Mouse (Mus musculus): ENCODE data around the gene Stk25. TPM values are rescaled to one million over a fixed set of nuclear protein-coding genes. Genes with fewer than 3 reads are reported as not detected.

Stk25 gene
- total and polyA plus RNA-seq, 2 experiments from 2014 or later: 107 to 134 TPM

DNA sequence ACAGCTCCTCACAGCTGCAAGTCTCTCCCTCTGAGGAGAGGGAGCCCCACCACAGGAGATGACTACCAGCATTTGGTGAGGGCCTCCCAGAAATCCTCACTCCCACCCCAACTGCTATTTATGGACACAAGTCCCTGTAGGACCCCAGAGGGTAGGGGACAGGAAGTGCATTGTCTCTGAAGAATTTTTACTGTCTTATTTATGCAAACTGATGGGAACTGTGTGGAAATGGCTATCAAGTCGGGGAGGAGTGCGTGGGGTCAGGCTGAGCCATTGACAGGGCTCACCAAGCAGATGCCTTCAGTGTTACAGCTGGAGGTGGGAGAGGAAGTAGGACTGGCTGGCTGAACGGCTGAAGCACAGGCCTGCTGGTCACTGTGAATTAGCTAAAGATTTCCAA, 38.9 kb upstream of the Stk25 start:
- 33% methylated on average over 3 of the region's 3 CpGs for WGBS
- TF ChIP-seq CTCF (IDR thresholded peaks at IDR 0.05; ENCODE audit: low read depth): no peak
- no peak for TF ChIP-seq EP300 (IDR thresholded peaks at IDR 0.05; ENCODE audit: low read depth)
- ATAC-seq (ENCODE audit: insufficient read depth, low read depth): peak; percentile 43

DNA sequence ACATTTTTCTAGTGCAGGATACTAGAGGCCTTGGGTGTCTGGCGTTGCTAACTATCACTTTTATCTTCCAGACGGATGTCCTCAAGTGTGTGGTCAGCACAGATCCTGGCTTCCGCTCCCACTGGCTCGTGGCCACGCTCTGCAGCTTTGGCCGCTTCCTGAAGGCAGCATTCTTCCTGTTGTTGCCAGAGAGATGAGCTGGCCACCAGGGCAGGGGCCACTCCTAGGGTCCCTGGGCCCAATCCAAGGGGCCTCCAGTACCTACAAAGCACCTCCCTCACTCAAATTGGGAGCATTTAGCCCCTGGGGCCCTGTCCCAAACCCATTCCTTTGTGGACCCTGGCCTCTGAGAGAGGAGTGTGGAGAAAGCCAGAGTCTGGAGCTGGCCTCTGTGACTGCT, 36.5 kb upstream of the Stk25 start:
- peaks cover 13% of the 10 kb centered on the region for H3K4me1 ChIP-seq (ENCODE audit: control insufficient read depth, insufficient read depth)
- DNase-seq (ENCODE audit: low spot score): no peak
- ATAC-seq (ENCODE audit: insufficient read depth, low read depth): peak; percentile 47
- 0 out of 2 replicates have a peak, but pooled peaks cover 11% of the 10 kb centered on the region for H3K36me3 ChIP-seq (replicated peaks; ENCODE audit: control insufficient read depth, insufficient read depth, low read length)
- no peak overlapping the region for H3K9ac ChIP-seq (replicated peaks; ENCODE audit: low read depth, low read length)
- H3K4me3 ChIP-seq (ENCODE audit: low read depth, low read length): no peak overlapping the region
- peak overlapping the region; percentile 72 for H3K27ac ChIP-seq (ENCODE audit: low read depth)
- no peak overlapping the region for H3K4me2 ChIP-seq (ENCODE audit: low read depth, low read length)
- no peaks in the 10 kb centered on the region for H3K27me3 ChIP-seq (ENCODE audit: control insufficient read depth, insufficient read depth, low read length)
- H3K9me3 ChIP-seq (replicated peaks; ENCODE audit: control insufficient read depth, low read length): no peaks in the 10 kb centered on the region
- TF ChIP-seq EP300 (IDR thresholded peaks at IDR 0.05; ENCODE audit: low read depth): no peak
- WGBS: 33% methylated on average over 6 of the region's 6 CpGs

More for the DNA sequence above, 38.9 kb upstream of the Stk25 start:
- Histone ChIP-seq H3K27me3 (ENCODE audit: control insufficient read depth, insufficient read depth, low read length) (no peaks in the 10 kb centered on the region), H3K9me3 (replicated peaks; ENCODE audit: control insufficient read depth, low read length) (no peaks in the 10 kb centered on the region), H3K36me3 (replicated peaks; ENCODE audit: control insufficient read depth, insufficient read depth, low read length) (0 out of 2 replicates have a peak, but pooled peaks cover 1% of the 10 kb centered on the region), H3K27ac (ENCODE audit: low read depth) (peak overlapping the region; percentile 36; the same call in 1 of the 2 replicates), H3K4me1 (ENCODE audit: control insufficient read depth, insufficient read depth) (peaks cover 13% of the 10 kb centered on the region), H3K4me2 (ENCODE audit: low read depth, low read length) (no peak overlapping the region), H3K4me3 (ENCODE audit: low read depth, low read length) (no peak overlapping the region), H3K9ac (replicated peaks; ENCODE audit: low read depth, low read length) (no peak overlapping the region)
- DNase-seq (ENCODE audit: low spot score): no peak

DNA sequence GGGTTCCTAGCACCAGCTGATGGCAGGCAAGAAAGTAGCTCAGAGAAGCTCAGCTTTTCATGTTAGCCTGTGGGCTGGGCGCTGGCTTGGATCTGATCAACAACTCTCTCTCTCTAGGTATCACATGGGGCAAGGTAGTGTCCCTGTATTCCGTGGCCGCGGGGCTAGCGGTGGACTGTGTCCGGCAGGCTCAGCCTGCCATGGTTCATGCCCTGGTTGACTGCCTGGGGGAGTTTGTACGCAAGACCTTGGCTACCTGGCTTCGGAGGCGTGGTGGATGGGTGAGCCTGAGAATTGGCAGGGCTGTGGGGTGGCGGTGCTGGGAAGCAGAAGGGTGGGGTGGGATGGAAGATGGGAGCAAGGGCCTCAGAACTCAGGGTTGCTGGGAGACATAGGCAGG, 35.5 kb upstream of the Stk25 start:
- TF ChIP-seq EP300 (IDR thresholded peaks at IDR 0.05; ENCODE audit: low read depth) (no peak), CTCF (IDR thresholded peaks at IDR 0.05; ENCODE audit: low read depth) (no peak)
- H3K36me3 ChIP-seq (replicated peaks; ENCODE audit: control insufficient read depth, insufficient read depth, low read length): 0 out of 2 replicates have a peak, but pooled peaks cover 11% of the 10 kb centered on the region
- no peak overlapping the region for H3K4me3 ChIP-seq (ENCODE audit: low read depth, low read length)
- H3K9me3 ChIP-seq (replicated peaks; ENCODE audit: control insufficient read depth, low read length): no peaks in the 10 kb centered on the region
- H3K27ac ChIP-seq (ENCODE audit: low read depth): no peak overlapping the region
- no peak for DNase-seq (ENCODE audit: low spot score)
- no peak overlapping the region for H3K9ac ChIP-seq (replicated peaks; ENCODE audit: low read depth, low read length)
- no peak overlapping the region for H3K4me2 ChIP-seq (ENCODE audit: low read depth, low read length)
- WGBS: 95% methylated on average over 10 of the region's 10 CpGs
- peaks cover 13% of the 10 kb centered on the region for H3K4me1 ChIP-seq (ENCODE audit: control insufficient read depth, insufficient read depth)
- no peaks in the 10 kb centered on the region for H3K27me3 ChIP-seq (ENCODE audit: control insufficient read depth, insufficient read depth, low read length)
- no peak for ATAC-seq (ENCODE audit: insufficient read depth, low read depth)

DNA sequence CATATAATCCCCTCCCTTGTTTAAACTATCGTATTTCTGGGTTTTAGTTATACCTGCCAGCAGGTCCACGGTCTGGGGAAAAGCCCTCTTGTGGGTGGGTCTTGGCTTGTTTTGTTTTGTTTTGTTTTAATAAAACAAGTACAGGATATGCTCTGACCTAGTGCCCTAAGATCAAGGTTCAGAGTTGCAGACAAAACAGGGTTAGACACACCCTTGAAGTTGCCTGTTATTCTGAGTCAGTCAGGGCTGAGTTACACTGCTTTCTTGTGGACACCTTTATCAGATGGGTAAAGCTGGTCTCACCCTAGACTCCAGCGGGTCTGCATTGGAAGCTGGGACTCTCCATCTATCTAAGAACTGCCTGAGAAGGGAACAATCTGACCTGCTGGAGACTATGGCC, 35.0 kb upstream of the Stk25 start:
- no peak for DNase-seq (ENCODE audit: low spot score)
- Histone ChIP-seq H3K4me2 (ENCODE audit: low read depth, low read length) (no peak overlapping the region), H3K4me3 (ENCODE audit: low read depth, low read length) (no peak overlapping the region), H3K4me1 (ENCODE audit: control insufficient read depth, insufficient read depth) (peaks cover 13% of the 10 kb centered on the region), H3K36me3 (replicated peaks; ENCODE audit: control insufficient read depth, insufficient read depth, low read length) (0 out of 2 replicates have a peak, but pooled peaks cover 11% of the 10 kb centered on the region), H3K9me3 (replicated peaks; ENCODE audit: control insufficient read depth, low read length) (no peaks in the 10 kb centered on the region), H3K27ac (ENCODE audit: low read depth) (no peak overlapping the region), H3K27me3 (ENCODE audit: control insufficient read depth, insufficient read depth, low read length) (no peaks in the 10 kb centered on the region), H3K9ac (replicated peaks; ENCODE audit: low read depth, low read length) (no peak overlapping the region)
- WGBS: 78% methylated on average over 3 of the region's 3 CpGs
- no peak for ATAC-seq (ENCODE audit: insufficient read depth, low read depth)
- no peak for TF ChIP-seq EP300 (IDR thresholded peaks at IDR 0.05; ENCODE audit: low read depth)
- no peak for TF ChIP-seq CTCF (IDR thresholded peaks at IDR 0.05; ENCODE audit: low read depth)

DNA sequence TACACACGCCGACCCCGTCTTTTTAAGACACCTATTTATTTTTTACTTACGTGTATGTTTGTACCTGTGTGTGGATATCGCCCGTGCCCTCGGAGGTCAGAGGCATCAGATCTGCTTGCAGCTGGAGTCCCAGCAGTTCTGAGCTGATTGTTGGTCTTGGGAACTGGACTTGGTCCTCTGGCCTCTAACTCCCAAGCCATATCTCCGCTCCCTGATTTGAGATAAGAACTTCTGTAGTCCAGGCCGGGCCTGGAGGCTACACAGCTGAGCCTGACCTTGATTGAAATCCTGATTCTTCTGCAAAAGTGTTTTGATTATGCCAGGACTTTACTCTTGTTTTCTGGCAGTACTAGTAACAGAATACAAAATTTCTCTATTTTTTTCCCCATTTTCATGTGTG, 34.3 kb upstream of the Stk25 start:
- no peak overlapping the region for H3K27ac ChIP-seq (ENCODE audit: low read depth)
- no peak for DNase-seq (ENCODE audit: low spot score)
- TF ChIP-seq CTCF (IDR thresholded peaks at IDR 0.05; ENCODE audit: low read depth) (no peak), EP300 (IDR thresholded peaks at IDR 0.05; ENCODE audit: low read depth) (no peak)
- ATAC-seq (ENCODE audit: insufficient read depth, low read depth): no peak
- H3K9me3 ChIP-seq (replicated peaks; ENCODE audit: control insufficient read depth, low read length): no peaks in the 10 kb centered on the region
- no peak overlapping the region for H3K4me2 ChIP-seq (ENCODE audit: low read depth, low read length)
- H3K27me3 ChIP-seq (ENCODE audit: control insufficient read depth, insufficient read depth, low read length): no peaks in the 10 kb centered on the region
- H3K9ac ChIP-seq (replicated peaks; ENCODE audit: low read depth, low read length): no peak overlapping the region
- 0 out of 2 replicates have a peak, but pooled peaks cover 11% of the 10 kb centered on the region for H3K36me3 ChIP-seq (replicated peaks; ENCODE audit: control insufficient read depth, insufficient read depth, low read length)
- H3K4me1 ChIP-seq (ENCODE audit: control insufficient read depth, insufficient read depth): peaks cover 13% of the 10 kb centered on the region
- WGBS: 87% methylated on average over 9 of the region's 9 CpGs
- H3K4me3 ChIP-seq (ENCODE audit: low read depth, low read length): no peak overlapping the region

DNA sequence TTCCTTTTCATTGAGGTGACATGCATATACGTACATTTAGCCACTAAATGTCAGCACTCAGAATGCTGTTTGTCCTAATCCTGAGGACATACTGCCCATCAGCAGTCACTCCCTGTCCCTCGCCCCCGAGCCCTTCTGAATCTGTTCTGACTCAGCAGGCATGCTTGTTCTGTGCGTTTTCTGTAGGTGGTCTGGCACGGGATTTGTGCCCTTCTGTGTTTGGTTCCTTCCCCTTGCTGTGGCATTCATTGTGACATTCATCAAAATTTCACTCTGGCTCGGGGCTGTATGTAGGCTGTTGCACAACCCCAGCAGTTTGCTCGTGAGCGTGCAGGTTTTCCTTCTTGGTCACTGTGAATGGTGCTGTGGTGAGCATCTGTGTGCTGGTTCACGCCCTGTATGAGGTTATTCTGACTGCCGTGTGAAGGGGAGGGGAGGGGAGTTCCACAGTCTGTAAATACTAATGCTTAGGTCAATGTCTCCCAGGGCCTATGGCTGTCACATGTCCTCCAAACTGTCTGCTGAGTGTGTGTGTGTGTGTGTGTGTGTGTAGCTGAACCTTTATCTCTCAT, 33.4 kb upstream of the Stk25 start:
- H3K4me3 ChIP-seq (ENCODE audit: low read depth, low read length): no peak overlapping the region
- H3K27ac ChIP-seq (ENCODE audit: low read depth): no peak overlapping the region
- 0 out of 2 replicates have a peak, but pooled peaks cover 11% of the 10 kb centered on the region for H3K36me3 ChIP-seq (replicated peaks; ENCODE audit: control insufficient read depth, insufficient read depth, low read length)
- no peak for DNase-seq (ENCODE audit: low spot score)
- no peaks in the 10 kb centered on the region for H3K9me3 ChIP-seq (replicated peaks; ENCODE audit: control insufficient read depth, low read length)
- TF ChIP-seq EP300 (IDR thresholded peaks at IDR 0.05; ENCODE audit: low read depth) (no peak), CTCF (IDR thresholded peaks at IDR 0.05; ENCODE audit: low read depth) (no peak)
- WGBS: 77% methylated on average over 10 of the region's 10 CpGs
- no peak overlapping the region for H3K9ac ChIP-seq (replicated peaks; ENCODE audit: low read depth, low read length)
- no peaks in the 10 kb centered on the region for H3K27me3 ChIP-seq (ENCODE audit: control insufficient read depth, insufficient read depth, low read length)
- ATAC-seq (ENCODE audit: insufficient read depth, low read depth): no peak
- peaks cover 11% of the 10 kb centered on the region for H3K4me1 ChIP-seq (ENCODE audit: control insufficient read depth, insufficient read depth)
- H3K4me2 ChIP-seq (ENCODE audit: low read depth, low read length): no peak overlapping the region
